Mouse (Mus musculus) hindbrain, embryonic 10.5 days (tissue): ENCODE results near the gene Tkfc. TPM values are rescaled to one million over a fixed set of nuclear protein-coding genes. Genes with fewer than 3 reads are reported as not detected.

Experiments used
- DNase-seq: peaks from one replicate; pipeline ENCODE4 v3.0.0-alpha.2; 2017; ENCODE audit warnings: low spot score
- H3K27ac ChIP-seq: fragments of 300-500 bp; sonication (generic); 2 replicates; pipeline ENCODE4 v1.5.1; 2016; ENCODE audit warnings: mild to moderate bottlenecking, moderate library complexity
- H3K27me3 ChIP-seq: fragments of 300-500 bp; sonication (generic); 2 replicates; pipeline ENCODE4 v1.6.1; 2016; ENCODE audit warnings: mild to moderate bottlenecking; ENCODE audit not compliant: poor library complexity, insufficient read depth, severe bottlenecking
- H3K36me3 ChIP-seq: fragments of 300-500 bp; sonication (generic); 2 replicates; pipeline ENCODE4 v1.6.1; 2016; ENCODE audit warnings: mild to moderate bottlenecking, moderate library complexity
- H3K4me1 ChIP-seq: fragments of 300-500 bp; sonication (generic); replicated peaks from 2 replicates; pipeline ENCODE4 v1.6.1; 2016; ENCODE audit warnings: mild to moderate bottlenecking
- H3K4me3 ChIP-seq: fragments of 300-500 bp; sonication (generic); 2 replicates; pipeline ENCODE4 v1.5.1; 2016; ENCODE audit warnings: mild to moderate bottlenecking, moderate library complexity
- H3K9me3 ChIP-seq: fragments of 300-500 bp; sonication (generic); 2 replicates; pipeline ENCODE4 v1.6.1; 2016; ENCODE audit warnings: mild to moderate bottlenecking, moderate library complexity
- whole genome bisulfite sequencing: fragments of 180-500 bp; shearing (Covaris S2); methylation state at CpG from one replicate; pipeline ENCODE4 v1.1.7; 2016; 5-methylcytosine and 5-hydroxymethylcytosine counted together
- polyA plus RNA-seq: library from polyadenylated mRNA; unstranded; fragments of >200 nt; fragmentation: Nextera tagmentation; extraction: Ambion mirVana; gene quantifications from 2 replicates; pipeline ENCODE4 v1.2.1, GENCODE M21; 2016

Gene Tkfc
- 21.6 and 23.3 TPM in 2 replicates for polyA plus RNA-seq

DNA sequence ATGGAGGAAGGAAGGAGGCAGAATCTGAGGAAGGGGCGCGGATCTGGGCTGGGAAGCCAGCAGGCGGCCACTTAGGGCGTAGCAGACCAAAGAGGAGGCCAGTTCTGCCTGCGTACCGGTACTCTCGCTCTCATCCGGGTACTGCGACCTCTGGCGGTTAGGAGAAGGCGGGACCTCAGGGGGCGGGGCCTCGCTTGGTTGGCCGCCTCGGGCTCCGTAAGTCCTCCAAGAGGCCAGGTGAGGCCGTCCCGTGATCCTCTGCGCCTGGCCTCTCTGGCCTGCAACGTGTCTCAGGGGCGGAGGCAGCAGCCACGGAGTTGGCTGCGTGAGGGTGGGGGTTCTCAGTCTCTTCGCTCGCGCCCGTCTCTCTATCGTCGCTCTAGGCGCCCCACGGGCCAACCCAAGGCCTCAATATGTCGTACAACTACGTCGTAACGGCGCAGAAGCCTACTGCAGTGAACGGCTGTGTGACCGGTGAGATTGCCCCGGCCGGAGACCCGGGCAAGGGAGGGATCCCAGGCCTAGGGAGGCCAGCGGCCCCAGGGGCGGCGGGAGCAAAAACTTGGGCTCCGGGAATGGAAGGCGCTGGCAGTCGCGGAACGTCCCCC, at the start of gene Tkfc, which contains the start of gene Ddb1:
TSS of gene Tkfc (minus strand) at position 362 of the 608 bp plus-strand sequence.
TSS of gene Ddb1 (plus strand) at position 35 of the 608 bp plus-strand sequence.
- peak; percentile 99 for DNase-seq
- Histone ChIP-seq H3K27me3 (no peaks in the 10 kb centered on the region), H3K4me1 (peaks cover 46% of the 10 kb centered on the region), H3K27ac (peak within 1 kb of the TSS; percentile 96), H3K36me3 (peaks cover 39% of the 10 kb centered on the region), H3K4me3 (peak within 1 kb of the TSS; percentile 97), H3K9me3 (no peaks in the 10 kb centered on the region)
- under 1% methylated on average over 49 of the region's 49 CpGs for WGBS

DNA sequence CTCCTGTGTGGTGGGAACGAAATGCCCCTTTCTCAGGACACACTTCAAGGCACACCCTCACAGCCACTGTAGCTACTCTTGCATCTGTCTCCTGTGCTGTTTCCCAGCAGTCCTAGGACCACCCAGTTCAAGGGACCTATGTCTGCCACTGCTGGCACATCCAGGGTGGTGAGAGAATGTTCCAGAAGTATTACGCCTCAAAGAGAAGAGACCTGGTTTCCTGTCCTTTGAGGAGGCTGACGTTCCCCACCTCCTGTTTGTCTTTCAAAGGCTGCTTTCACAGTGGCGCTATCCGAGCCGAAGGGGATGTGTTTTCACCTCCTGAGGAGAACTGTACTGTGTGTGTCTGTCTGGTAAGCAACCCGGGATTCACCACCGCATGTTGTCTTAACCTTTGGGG, 42.7 kb upstream of the Tkfc start:
- Histone ChIP-seq H3K4me1 (no peaks in the 10 kb centered on the region), H3K27me3 (peaks cover 3% of the 10 kb centered on the region; the same call in 1 of the 2 replicates), H3K4me3 (no peak overlapping the region), H3K9me3 (no peaks in the 10 kb centered on the region), H3K27ac (no peak overlapping the region), H3K36me3 (no peaks in the 10 kb centered on the region)
- 76% methylated on average over 8 of the region's 8 CpGs for WGBS
- DNase-seq, result no peak

GRCm38 (mm10) chr19:10645616-10646015, 40.2 kb upstream of the Tkfc start:
- no peak overlapping the region for H3K27ac ChIP-seq
- DNase-seq, result no peak
- no peaks in the 10 kb centered on the region for H3K9me3 ChIP-seq
- H3K36me3 ChIP-seq, result no peaks in the 10 kb centered on the region
- WGBS, result 81% methylated on average over 2 of the region's 2 CpGs
- H3K27me3 ChIP-seq, result peaks cover 5% of the 10 kb centered on the region
- no peak overlapping the region for H3K4me3 ChIP-seq
- H3K4me1 ChIP-seq, result 0 out of 2 replicates have a peak, but pooled peaks cover under 1% of the 10 kb centered on the region

DNA sequence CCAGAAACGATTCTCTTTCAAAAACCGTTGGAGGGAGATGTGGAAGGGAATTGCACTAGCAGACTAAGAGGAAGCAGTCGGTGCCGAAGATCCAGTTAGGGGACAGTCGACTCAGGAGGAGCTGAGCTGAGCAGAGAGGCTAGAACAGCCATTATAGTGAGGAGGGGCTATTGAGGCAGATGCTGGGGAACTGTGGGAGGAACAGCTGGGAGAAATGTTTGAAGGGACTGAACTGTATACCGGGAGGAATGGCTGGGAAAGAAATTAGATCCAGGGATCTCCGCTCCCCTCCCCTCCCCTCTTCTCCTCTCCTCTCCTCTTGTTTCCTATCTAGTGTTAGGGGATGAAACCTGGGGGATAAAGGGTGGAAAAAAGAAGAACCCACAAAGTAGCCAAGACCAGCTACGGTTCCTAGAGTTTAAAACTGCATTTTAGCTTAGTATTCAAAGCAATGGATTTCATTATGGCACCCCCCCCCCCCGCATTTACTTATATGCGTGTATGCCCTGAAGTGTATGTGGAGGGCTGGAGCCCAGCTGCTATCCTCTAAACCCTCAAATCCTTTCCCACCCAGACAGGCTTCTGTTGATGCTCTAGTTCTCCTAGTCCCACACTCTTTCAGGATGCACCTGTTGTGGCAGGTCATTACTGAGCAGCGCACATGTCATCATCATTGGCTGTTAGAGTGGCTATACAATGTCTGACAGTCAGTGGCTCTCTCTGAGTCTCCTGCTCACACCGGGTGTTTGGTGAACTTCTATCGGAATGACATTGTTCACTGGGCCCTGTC, 35.3 kb upstream of the Tkfc start:
- 53% methylated on average over 13 of the region's 13 CpGs for WGBS

GRCm38 (mm10) chr19:10640080-10640479, 34.6 kb upstream of the Tkfc start:
- Histone ChIP-seq H3K27ac (no peak overlapping the region), H3K36me3 (no peaks in the 10 kb centered on the region), H3K4me3 (no peak overlapping the region), H3K27me3 (peaks cover 16% of the 10 kb centered on the region), H3K9me3 (no peaks in the 10 kb centered on the region), H3K4me1 (peaks cover 6% of the 10 kb centered on the region)
- 20% methylated on average over 5 of the region's 5 CpGs for WGBS
- DNase-seq, result no peak

More for the DNA sequence above, 35.3 kb upstream of the Tkfc start:
- H3K9me3 ChIP-seq, result no peaks in the 10 kb centered on the region
- no peak for DNase-seq
- peaks cover 9% of the 10 kb centered on the region for H3K27me3 ChIP-seq
- peaks cover 3% of the 10 kb centered on the region; the same call in 1 of the 2 replicates for H3K4me1 ChIP-seq
- H3K36me3 ChIP-seq, result no peaks in the 10 kb centered on the region
- no peak overlapping the region for H3K4me3 ChIP-seq
- H3K27ac ChIP-seq, result no peak overlapping the region

DNA sequence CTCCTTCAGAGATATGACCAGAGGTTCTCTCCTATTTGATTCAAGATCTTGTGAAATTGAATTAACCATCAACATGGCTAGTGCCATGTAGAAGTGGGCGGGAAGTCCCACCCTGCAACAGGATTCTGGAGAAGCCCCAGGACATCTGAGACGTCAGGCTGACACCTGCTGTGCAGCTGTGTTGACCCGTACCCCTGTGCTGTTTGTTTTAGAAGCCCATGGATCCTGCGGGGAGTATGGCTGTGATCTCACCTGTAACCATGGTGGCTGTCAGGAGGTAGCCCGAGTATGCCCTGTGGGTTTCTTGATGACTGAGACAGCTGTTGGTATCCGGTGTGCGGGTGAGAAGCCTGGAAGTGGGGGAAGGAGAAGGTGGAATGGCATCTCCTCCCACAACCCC, 32.4 kb upstream of the Tkfc start:
- DNase-seq, result no peak
- Histone ChIP-seq H3K4me3 (no peak overlapping the region), H3K4me1 (peaks cover 21% of the 10 kb centered on the region), H3K9me3 (no peaks in the 10 kb centered on the region), H3K36me3 (no peaks in the 10 kb centered on the region), H3K27ac (no peak overlapping the region), H3K27me3 (peaks cover 17% of the 10 kb centered on the region)
- 62% methylated on average over 7 of the region's 7 CpGs for WGBS

GRCm38 (mm10) chr19:10634872-10635318, 29.4 kb upstream of the Tkfc start:
- peaks cover 18% of the 10 kb centered on the region for H3K4me1 ChIP-seq
- peak overlapping the region; percentile 72 for H3K27ac ChIP-seq
- peak overlapping the region; percentile 52 for H3K4me3 ChIP-seq
- peaks cover 22% of the 10 kb centered on the region for H3K36me3 ChIP-seq
- peak; percentile 59 for DNase-seq
- 3% methylated on average over 21 of the region's 21 CpGs for WGBS
- H3K27me3 ChIP-seq, result peaks cover 12% of the 10 kb centered on the region
- no peaks in the 10 kb centered on the region for H3K9me3 ChIP-seq

GRCm38 (mm10) chr19:10634106-10634871, 28.8 kb upstream of the Tkfc start, which contains the start of gene Vwce:
Gene Vwce, plus strand, starts transcription at chr19:10634213.
- 2% methylated on average over 32 of the region's 32 CpGs for WGBS
- H3K4me1 ChIP-seq, result peaks cover 18% of the 10 kb centered on the region
- peak within 1 kb of the TSS; percentile 72 for H3K27ac ChIP-seq

GRCm38 (mm10) chr19:10608573-10609240, 3.3 kb upstream of the Tkfc start:
- Histone ChIP-seq H3K36me3 (peaks cover 70% of the 10 kb centered on the region), H3K4me1 (peaks cover 30% of the 10 kb centered on the region), H3K4me3 (no peak overlapping the region), H3K9me3 (no peaks in the 10 kb centered on the region), H3K27me3 (no peaks in the 10 kb centered on the region), H3K27ac (no peak overlapping the region)
- DNase-seq, result no peak
- WGBS, result 97% methylated on average over 5 of the region's 5 CpGs

More at GRCm38 (mm10) chr19:10634106-10634871, 28.8 kb upstream of the Tkfc start, which contains the start of gene Vwce:
- H3K36me3 ChIP-seq, result peaks cover 28% of the 10 kb centered on the region
- no peaks in the 10 kb centered on the region for H3K9me3 ChIP-seq
- peaks cover 12% of the 10 kb centered on the region for H3K27me3 ChIP-seq
- peak; percentile 74 for DNase-seq
- peak within 1 kb of the TSS; percentile 52 for H3K4me3 ChIP-seq

DNA sequence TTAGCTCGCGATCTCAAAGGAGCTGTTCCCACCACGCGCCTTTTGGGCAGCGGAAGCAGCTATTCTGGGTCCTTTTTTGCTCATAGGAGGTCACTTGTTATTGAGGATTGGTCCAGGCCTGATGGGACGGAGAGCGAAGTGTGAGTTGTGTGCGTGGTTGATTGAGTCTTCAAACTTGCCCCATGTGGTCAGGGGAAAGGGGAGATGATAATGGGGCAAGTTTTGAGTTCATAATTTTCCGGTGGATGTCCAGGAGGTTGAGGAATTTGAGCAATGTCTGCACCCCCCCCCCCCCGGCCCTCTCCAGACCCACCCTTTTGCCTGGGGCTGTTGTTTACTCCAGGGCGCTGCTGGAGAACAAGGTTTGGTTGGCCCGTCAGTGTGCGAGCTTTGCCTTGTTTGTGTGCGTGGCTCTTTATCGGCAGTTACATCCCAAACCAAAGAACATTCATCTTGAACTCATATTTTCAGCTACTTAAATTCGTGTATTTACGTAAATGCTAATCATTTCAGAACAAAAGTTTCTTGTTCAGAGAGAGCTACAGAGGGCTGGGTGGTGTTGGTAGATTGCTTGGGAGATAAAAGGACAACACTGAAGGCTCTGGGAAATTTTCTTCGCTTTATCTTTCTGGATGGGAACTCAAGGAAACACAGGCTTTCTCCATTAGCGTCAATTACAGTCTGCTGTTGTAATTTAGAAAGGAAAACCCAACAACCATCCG, 608 bp upstream of the Tkfc start:
- Histone ChIP-seq H3K36me3 (peaks cover 44% of the 10 kb centered on the region), H3K9me3 (no peaks in the 10 kb centered on the region), H3K4me1 (peaks cover 46% of the 10 kb centered on the region), H3K4me3 (peak overlapping the region; percentile 97), H3K27me3 (no peaks in the 10 kb centered on the region), H3K27ac (peak overlapping the region; percentile 96)
- 8% methylated on average over 20 of the region's 20 CpGs for WGBS
- DNase-seq, result no peak

DNA sequence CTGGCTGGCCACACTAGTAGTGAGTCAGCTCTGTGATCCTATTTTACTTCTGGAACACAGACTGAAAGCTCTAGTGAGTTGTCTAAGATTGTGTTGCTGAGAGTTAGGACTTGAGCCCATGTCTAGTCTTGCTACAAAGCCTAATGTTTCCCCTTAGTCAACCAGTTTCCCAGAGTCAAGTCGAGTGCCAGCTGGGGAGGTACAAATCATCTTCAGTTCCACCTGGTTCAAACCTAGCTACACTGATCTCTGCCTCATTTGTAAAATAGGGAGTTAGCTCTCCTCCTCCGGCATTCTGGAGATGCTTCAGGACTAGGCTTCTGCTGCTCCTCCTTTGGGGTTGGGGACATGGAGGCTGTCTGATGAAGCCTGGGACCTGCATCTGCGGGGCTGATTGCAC, 920 bp downstream of the Tkfc start:
- Histone ChIP-seq H3K27me3 (no peaks in the 10 kb centered on the region), H3K27ac (peak overlapping the region; percentile 96), H3K36me3 (peaks cover 39% of the 10 kb centered on the region), H3K9me3 (no peaks in the 10 kb centered on the region), H3K4me1 (peaks cover 46% of the 10 kb centered on the region), H3K4me3 (peak overlapping the region; percentile 97)
- 63% methylated on average over 3 of the region's 3 CpGs for WGBS
- no peak for DNase-seq
